Mouse (Mus musculus) B cell, adult 2 months (primary cell): ENCODE data around the gene Abcf2.

ENCODE experiments used
- DNase-seq, 2 experiments: peaks; one replicate each; pipeline ENCODE4 v3.0.0; 2022

Gene Abcf2

GRCm38 (mm10) chr5:24601911-24602750, 24.9 kb upstream of the Abcf2 start:
- DNase-seq, result peak in 1 of 2 experiments; percentile 32

- DNase-seq, result no peak
Observed at GRCm38 (mm10) chr5:24601071-24601835, 24.0 kb upstream of the Abcf2 start.

- DNase-seq, result no peak
Observed at GRCm38 (mm10) chr5:24600236-24600635, 23.0 kb upstream of the Abcf2 start.

- DNase-seq, result no peak
Observed at GRCm38 (mm10) chr5:24599137-24599536, 21.9 kb upstream of the Abcf2 start.

- DNase-seq, result peak; percentile 80 to 84
Observed at GRCm38 (mm10) chr5:24598570-24599006, 21.3 kb upstream of the Abcf2 start.

GRCm38 (mm10) chr5:24597901-24598569, 20.8 kb upstream of the Abcf2 start:
- no peak for DNase-seq

- peak; percentile 87 to 89 for DNase-seq
Observed at GRCm38 (mm10) chr5:24597221-24597728, 20.0 kb upstream of the Abcf2 start.

- DNase-seq, result peak; percentile 55
Observed at GRCm38 (mm10) chr5:24596519-24597171, 19.4 kb upstream of the Abcf2 start.

- DNase-seq, result no peak
Observed at GRCm38 (mm10) chr5:24595786-24596380, 18.6 kb upstream of the Abcf2 start.

GRCm38 (mm10) chr5:24595261-24595660, 18.0 kb upstream of the Abcf2 start:
- no peak for DNase-seq

- DNase-seq, result no peak
Observed at GRCm38 (mm10) chr5:24594346-24594745, 17.1 kb upstream of the Abcf2 start.

GRCm38 (mm10) chr5:24593928-24594327, 16.7 kb upstream of the Abcf2 start:
- DNase-seq, result no peak

- no peak for DNase-seq
Observed at GRCm38 (mm10) chr5:24593230-24593629, 16.0 kb upstream of the Abcf2 start.

GRCm38 (mm10) chr5:24592471-24593160, 15.3 kb upstream of the Abcf2 start:
- no peak for DNase-seq

GRCm38 (mm10) chr5:24591796-24592470, 14.7 kb upstream of the Abcf2 start:
- no peak for DNase-seq

- DNase-seq, result no peak
Observed at GRCm38 (mm10) chr5:24591268-24591721, 14.0 kb upstream of the Abcf2 start.

GRCm38 (mm10) chr5:24589511-24590500, 12.5 kb upstream of the Abcf2 start:
- DNase-seq, result no peak

- DNase-seq, result no peak
Observed at GRCm38 (mm10) chr5:24587200-24587577, 9.9 kb upstream of the Abcf2 start.

- DNase-seq, result peak; percentile 86 to 88
Observed at GRCm38 (mm10) chr5:24586547-24587199, 9.4 kb upstream of the Abcf2 start, which contains the start of gene Chpf2. TSS of gene Chpf2 (plus strand) at chr5:24586741.
